Mouse (Mus musculus) midbrain, embryonic 16.5 days (tissue): Measurements from ENCODE around the gene Gm5142. TPM values are rescaled to one million over a fixed set of nuclear protein-coding genes. Genes with fewer than 3 reads are reported as not detected.

Experiments
- polyA plus RNA-seq: library from polyadenylated mRNA; unstranded; fragments of >200 nt; fragmentation: Nextera tagmentation; extraction: Ambion mirVana; gene quantifications from 2 replicates; pipeline ENCODE4 v1.2.1, GENCODE M21; 2015

The Gm5142 gene
- polyA plus RNA-seq, 1 experiment from 2014 or later: not detected

Other genes with a start within 250 kb of the Gm5142 start
- not detected in 2 replicates for gene 1700129C05Rik, start 35.9 kb downstream of the Gm5142 start, polyA plus RNA-seq
- 49.9 and 57.4 TPM in 2 replicates for gene Rcbtb1, start 22.5 kb upstream of the Gm5142 start, polyA plus RNA-seq
- gene Gm6904, start 81.5 kb upstream of the Gm5142 start, polyA plus RNA-seq: not detected in 2 replicates
- not detected in 2 replicates for gene Phf11a, start 118.8 kb upstream of the Gm5142 start, polyA plus RNA-seq
- 0.24 TPM in 1 of 2 replicates, not detected in the other for gene Phf11b, start 162.6 kb upstream of the Gm5142 start, polyA plus RNA-seq
- 0.07 and 0.41 TPM in 2 replicates for gene Phf11d, start 186.7 kb upstream of the Gm5142 start, polyA plus RNA-seq
- gene Phf11c, start 216.6 kb upstream of the Gm5142 start, polyA plus RNA-seq: 0.10 and 0.21 TPM in 2 replicates